Mouse (Mus musculus) heart, postnatal 0 days (tissue): Measurements from ENCODE around the gene Vsnl1. TPM values are rescaled to one million over a fixed set of nuclear protein-coding genes. Genes with fewer than 3 reads are reported as not detected.

Experiments
- ATAC-seq: fragments of 200-750 bp; cut with Nextera tagmentation; 2 replicates; pipeline ENCODE4 v1.8.0; 2017; ENCODE audit warnings: low read depth, moderate number of reproducible peaks, moderate library complexity; ENCODE audit not compliant: insufficient read depth
- DNase-seq: peaks from one replicate; pipeline ENCODE4 v3.0.0-alpha.2; 2016; ENCODE audit warnings: low spot score
- H3K27ac ChIP-seq: fragments of 300-500 bp; sonication (generic); 2 replicates; pipeline ENCODE4 v1.5.1; 2014; ENCODE audit warnings: low read depth, mild to moderate bottlenecking
- H3K27me3 ChIP-seq: fragments of 300-500 bp; sonication (generic); 2 replicates; pipeline ENCODE4 v1.6.1; 2014; ENCODE audit warnings: low read length, mixed read lengths; ENCODE audit not compliant: control insufficient read depth, insufficient read depth
- H3K36me3 ChIP-seq: fragments of 300-500 bp; sonication (generic); replicated peaks from 2 replicates; pipeline ENCODE4 v1.6.1; 2014; ENCODE audit warnings: low read length, mixed read lengths; ENCODE audit not compliant: control insufficient read depth, insufficient read depth
- H3K4me1 ChIP-seq: fragments of 300-500 bp; sonication (generic); 2 replicates; pipeline ENCODE4 v1.6.1; 2014; ENCODE audit warnings: antibody characterized with exemption; ENCODE audit not compliant: control insufficient read depth, insufficient read depth
- H3K4me2 ChIP-seq: fragments of 300-500 bp; sonication (generic); 2 replicates; pipeline ENCODE4 v1.6.1; 2014; ENCODE audit warnings: low read depth, mild to moderate bottlenecking, low read length, moderate library complexity
- H3K4me3 ChIP-seq: fragments of 300-500 bp; sonication (generic); 2 replicates; pipeline ENCODE4 v1.5.1; 2014; ENCODE audit warnings: low read depth, low read length
- H3K9ac ChIP-seq: fragments of 300-500 bp; sonication (generic); replicated peaks from 2 replicates; pipeline ENCODE4 v1.6.1; 2014; ENCODE audit warnings: low read depth, low read length, mixed read lengths
- H3K9me3 ChIP-seq: fragments of 300-500 bp; sonication (generic); replicated peaks from 2 replicates; pipeline ENCODE4 v1.6.1; 2016; ENCODE audit warnings: low read length; ENCODE audit not compliant: control insufficient read depth
- CTCF ChIP-seq: IDR thresholded peaks from 2 replicates; pipeline ENCODE4 v1.5.1; 2016; ENCODE audit warnings: antibody characterized with exemption, control low read depth, low read depth
- EP300 ChIP-seq: IDR thresholded peaks from 2 replicates; pipeline ENCODE4 v1.6.1; 2016; ENCODE audit warnings: antibody characterized with exemption, low read depth
- WGBS: fragments of 180-500 bp; shearing (Covaris S2); extraction: QIAGEN DNeasy Blood & Tissue Kit; methylation state at CpG from one replicate; pipeline ENCODE4 v1.1.7; 2014; 5-methylcytosine and 5-hydroxymethylcytosine counted together
- polyA plus RNA-seq: library from polyadenylated mRNA; unstranded; fragments of >200 nt; fragmentation: Nextera tagmentation; extraction: Ambion mirVana; gene quantifications from 2 replicates; pipeline ENCODE4 v1.2.1, GENCODE M21; 2015
- total RNA-seq: library from RNA; depleted of rRNA; stranded (reverse); fragments of >200 nt; gene quantifications from 2 replicates; pipeline ENCODE4 v1.2.3, GENCODE M21; 2014; ENCODE audit warnings: low replicate concordance

Gene Vsnl1
- total and polyA plus RNA-seq, 2 experiments from 2014 or later, result 1.6 to 2.9 TPM

DNA sequence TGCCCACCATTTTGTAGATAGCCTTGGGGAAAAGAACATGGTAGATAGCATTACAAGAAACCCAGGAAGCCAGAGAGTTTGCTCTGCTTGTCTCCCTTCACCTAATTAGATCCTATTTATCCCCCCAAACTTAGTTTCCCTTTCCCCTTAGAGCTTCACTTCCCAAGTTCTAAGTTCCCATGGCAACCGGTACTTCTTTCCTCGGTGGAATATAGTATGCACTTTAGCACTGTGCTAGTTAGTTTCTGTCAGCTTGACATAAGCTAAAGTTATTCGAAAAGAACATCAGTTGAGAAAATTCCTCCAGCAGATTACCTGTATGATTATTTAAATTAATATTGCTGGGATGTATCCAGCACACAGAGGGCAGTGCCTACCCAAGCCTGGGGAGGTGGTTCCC lies 109.9 kb downstream of the Vsnl1 start:
- H3K27ac ChIP-seq, result no peak overlapping the region
- no peaks in the 10 kb centered on the region for H3K27me3 ChIP-seq
- H3K36me3 ChIP-seq, result no peaks in the 10 kb centered on the region
- H3K9me3 ChIP-seq, result no peaks in the 10 kb centered on the region
- H3K4me3 ChIP-seq, result no peak overlapping the region
- no peaks in the 10 kb centered on the region for H3K4me1 ChIP-seq
- DNase-seq (no peak), ATAC-seq (no peak)
- no peak overlapping the region for H3K9ac ChIP-seq
- H3K4me2 ChIP-seq, result no peak overlapping the region
- TF ChIP-seq CTCF, result no peak
- no peak for TF ChIP-seq EP300
- 75% methylated on average over 3 of the region's 3 CpGs for WGBS

DNA sequence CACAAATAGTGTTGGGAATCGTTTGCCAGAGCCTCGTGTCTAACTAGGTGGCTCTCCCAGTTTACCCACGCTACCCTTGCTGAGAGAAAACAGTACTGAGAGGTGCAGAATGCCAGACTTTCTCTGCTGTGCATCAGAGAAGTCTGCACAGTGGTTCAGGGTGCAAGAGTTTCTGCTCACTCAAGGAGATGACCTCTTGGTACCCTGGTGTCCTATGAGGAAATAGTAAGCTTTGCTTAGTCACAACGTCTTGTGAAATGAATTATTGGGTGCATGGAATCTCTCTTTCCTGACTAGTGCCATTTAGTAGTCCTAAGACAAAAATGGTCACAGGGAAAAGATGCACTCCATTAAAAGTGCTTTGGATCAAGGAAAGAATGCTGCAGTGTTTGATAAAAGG lies 111.9 kb downstream of the Vsnl1 start:
- TF ChIP-seq CTCF, result no peak
- TF ChIP-seq EP300, result no peak
- Histone ChIP-seq H3K27me3 (no peaks in the 10 kb centered on the region), H3K4me2 (no peak overlapping the region), H3K36me3 (no peaks in the 10 kb centered on the region), H3K9ac (no peak overlapping the region), H3K9me3 (no peaks in the 10 kb centered on the region), H3K27ac (no peak overlapping the region), H3K4me1 (no peaks in the 10 kb centered on the region), H3K4me3 (no peak overlapping the region)
- WGBS, result 36% methylated on average over 4 of the region's 4 CpGs
- ATAC-seq, result no peak
- DNase-seq, result no peak

DNA sequence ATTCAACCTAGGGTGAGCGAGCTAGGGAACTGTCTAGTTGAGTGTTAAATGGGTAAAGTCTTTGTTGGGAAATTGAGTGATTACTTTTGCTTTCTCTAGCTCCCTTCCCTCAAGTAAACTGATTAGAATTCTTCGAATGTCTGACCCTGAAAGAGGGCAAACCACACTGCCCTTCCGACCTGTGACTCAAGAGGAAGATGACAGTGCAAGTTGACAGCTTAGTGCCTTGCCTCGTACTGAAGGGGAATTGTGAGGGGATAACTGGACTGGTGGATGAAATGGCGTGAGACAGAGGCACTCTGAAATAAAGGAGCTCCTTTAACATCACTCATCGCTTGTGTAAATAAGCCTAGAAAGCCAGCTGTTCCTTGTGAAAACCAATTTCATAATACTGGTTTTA lies 118.7 kb downstream of the Vsnl1 start:
- no peak for ATAC-seq
- TF ChIP-seq CTCF (no peak), EP300 (no peak)
- DNase-seq, result no peak
- no peaks in the 10 kb centered on the region for H3K27me3 ChIP-seq
- no peak overlapping the region for H3K27ac ChIP-seq
- H3K36me3 ChIP-seq, result peaks cover 41% of the 10 kb centered on the region
- H3K4me1 ChIP-seq, result no peaks in the 10 kb centered on the region
- H3K4me2 ChIP-seq, result no peak overlapping the region
- no peaks in the 10 kb centered on the region for H3K9me3 ChIP-seq
- WGBS, result 53% methylated on average over 6 of the region's 6 CpGs
- no peak overlapping the region for H3K4me3 ChIP-seq
- H3K9ac ChIP-seq, result no peak overlapping the region

DNA sequence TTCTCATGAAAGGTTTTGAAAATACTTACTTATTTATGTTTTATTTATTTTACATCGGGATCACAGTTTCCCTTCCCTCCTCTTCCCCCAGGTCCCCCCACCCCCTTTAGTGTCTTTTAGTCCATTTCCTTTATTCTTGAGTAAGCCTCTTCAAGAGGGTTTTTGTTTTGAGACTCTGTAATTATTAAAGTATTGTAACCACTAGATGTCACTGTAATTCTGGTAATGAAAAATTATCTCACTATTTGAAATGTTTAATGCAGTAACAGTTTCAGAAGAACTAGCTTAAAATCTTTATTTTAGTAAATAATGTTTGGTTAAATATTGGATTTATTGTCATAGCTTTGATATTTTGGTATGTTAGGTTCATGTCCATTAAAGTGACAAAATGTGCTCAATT lies 122.6 kb downstream of the Vsnl1 start:
- Histone ChIP-seq H3K9ac (no peak overlapping the region), H3K4me2 (no peak overlapping the region), H3K27me3 (no peaks in the 10 kb centered on the region), H3K4me1 (no peaks in the 10 kb centered on the region), H3K9me3 (no peaks in the 10 kb centered on the region), H3K36me3 (peaks cover 66% of the 10 kb centered on the region), H3K4me3 (no peak overlapping the region), H3K27ac (no peak overlapping the region)
- no peak for TF ChIP-seq EP300
- TF ChIP-seq CTCF, result no peak
- ATAC-seq (no peak), DNase-seq (peak; percentile 14)
- 73% methylated on average over 1 of the region's 1 CpGs for WGBS

DNA sequence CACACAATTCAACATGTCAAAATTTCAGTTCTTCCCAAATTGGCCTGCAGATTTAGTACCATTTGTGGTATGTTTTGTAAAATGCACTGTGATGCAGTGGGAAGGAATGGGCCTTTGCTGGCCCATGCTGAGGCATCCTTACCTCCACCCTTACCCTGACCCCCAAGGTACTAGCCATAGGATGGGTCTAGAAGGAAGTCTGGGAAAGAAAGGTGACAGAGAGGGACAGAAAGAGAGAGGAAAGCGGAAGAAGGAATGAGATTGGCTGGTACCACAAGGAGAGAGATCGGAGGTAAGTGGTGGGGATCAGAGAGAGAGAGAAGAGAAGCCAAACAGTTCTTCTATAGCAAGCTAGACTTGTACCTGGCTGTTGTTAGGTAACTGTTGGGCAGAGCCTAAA lies 125.3 kb downstream of the Vsnl1 start:
- Histone ChIP-seq H3K36me3 (peaks cover 69% of the 10 kb centered on the region), H3K4me1 (no peaks in the 10 kb centered on the region), H3K27me3 (no peaks in the 10 kb centered on the region), H3K9ac (no peak overlapping the region), H3K9me3 (no peaks in the 10 kb centered on the region), H3K27ac (no peak overlapping the region), H3K4me2 (no peak overlapping the region), H3K4me3 (no peak overlapping the region)
- ATAC-seq (no peak), DNase-seq (no peak)
- 95% methylated on average over 2 of the region's 2 CpGs for WGBS
- TF ChIP-seq EP300 (no peak), CTCF (no peak)

DNA sequence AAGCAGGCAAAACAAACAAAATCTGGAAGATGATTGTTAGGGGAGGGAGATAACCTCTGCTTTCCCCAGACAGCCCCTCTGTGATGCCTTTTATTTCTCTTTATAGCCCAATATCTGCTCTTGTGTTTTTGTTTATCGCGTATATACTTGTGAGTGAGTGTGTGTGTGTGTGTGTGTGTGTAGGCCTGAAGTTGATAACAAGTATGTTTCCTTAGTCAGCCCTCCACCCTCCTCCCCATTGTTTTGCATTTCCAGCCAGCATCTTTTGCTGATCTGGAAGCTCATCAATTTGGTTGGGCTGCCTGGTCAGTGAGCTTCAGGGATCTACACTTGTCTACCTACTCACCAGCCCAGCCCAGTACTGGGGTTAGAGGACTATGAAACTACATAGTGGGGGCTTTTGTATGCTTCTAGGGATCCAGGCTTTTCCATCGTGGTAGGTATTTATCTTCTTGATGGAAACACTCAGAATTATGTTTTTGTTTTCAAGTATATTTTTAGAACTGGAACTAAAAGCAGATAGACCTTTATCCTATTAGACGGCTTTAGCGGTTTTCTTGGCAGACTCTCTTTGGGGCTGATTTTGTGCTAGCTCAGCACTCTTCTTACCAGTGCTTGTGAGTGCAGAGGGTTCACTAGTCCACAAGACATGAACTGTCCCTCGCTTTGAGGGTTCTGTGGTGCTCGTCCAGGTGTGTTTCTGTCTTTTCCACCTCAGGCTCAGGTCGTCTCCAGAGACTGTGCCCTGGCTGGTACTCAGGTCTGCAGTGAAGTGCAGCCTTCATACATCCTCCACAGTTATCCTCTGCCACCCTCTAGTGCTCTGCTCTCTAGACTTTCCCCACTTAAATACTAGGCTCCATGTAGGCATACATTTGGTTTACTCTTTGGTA lies 129.4 kb downstream of the Vsnl1 start:
- Histone ChIP-seq H3K4me3 (no peak overlapping the region), H3K9ac (no peak overlapping the region), H3K27me3 (no peaks in the 10 kb centered on the region), H3K36me3 (peaks cover 66% of the 10 kb centered on the region), H3K27ac (no peak overlapping the region), H3K4me1 (no peaks in the 10 kb centered on the region), H3K4me2 (no peak overlapping the region), H3K9me3 (no peaks in the 10 kb centered on the region)
- 77% methylated on average over 8 of the region's 8 CpGs for WGBS
- DNase-seq (no peak), ATAC-seq (no peak)
- TF ChIP-seq CTCF (no peak), EP300 (no peak)
